Mouse (Mus musculus) brain, embryonic 14.5 days (tissue): ENCODE results near the gene Tmco1. TPM values are rescaled to one million over a fixed set of nuclear protein-coding genes. Genes with fewer than 3 reads are reported as not detected.

ENCODE experiments used
- DNase-seq: peaks from one replicate; pipeline ENCODE4 v3.0.0-alpha.2; 2011; ENCODE audit warnings: low read depth
- CTCF ChIP-seq: fragments of 200-500 bp; IDR thresholded peaks from 2 replicates; pipeline ENCODE4 v1.5.1; 2012; ENCODE audit warnings: inconsistent platforms, mild to moderate bottlenecking, moderate library complexity, borderline replicate concordance; ENCODE audit not compliant: insufficient read depth, insufficient read length; ENCODE audit errors: extremely low read depth
- POLR2A ChIP-seq: fragments of 200-500 bp; IDR thresholded peaks from 2 replicates; pipeline ENCODE4 v1.6.1; 2012; ENCODE audit warnings: mild to moderate bottlenecking, inconsistent platforms, borderline replicate concordance; ENCODE audit not compliant: poor library complexity, insufficient read depth, insufficient read length, severe bottlenecking; ENCODE audit errors: extremely low read depth
- polyA plus RNA-seq: library from polyadenylated mRNA; depleted of rRNA; stranded (reverse); fragments of >200 nt; gene quantifications from 2 replicates; pipeline ENCODE4 v1.2.3, GENCODE M21; 2012

The Tmco1 gene
- polyA plus RNA-seq, 1 experiment, result 64.4 TPM

DNA sequence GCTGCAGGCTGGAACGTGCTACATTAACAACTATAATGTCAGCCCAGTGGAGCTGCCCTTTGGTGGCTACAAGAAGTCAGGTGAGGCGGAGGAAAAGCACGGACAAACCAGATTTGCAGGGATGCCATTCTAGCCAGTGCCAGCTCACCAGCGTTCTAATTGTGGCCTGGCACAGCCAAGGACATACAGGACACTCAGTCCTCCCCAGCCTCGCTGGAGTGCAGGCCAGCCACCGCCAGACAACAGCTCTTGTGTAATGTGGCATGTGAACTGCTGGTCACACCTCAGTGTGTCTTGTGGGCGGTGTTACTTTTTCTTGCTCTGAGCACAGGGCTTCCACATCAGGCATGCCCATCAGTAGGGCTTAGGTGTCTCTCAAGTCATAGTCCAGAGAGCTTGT, 57.6 kb downstream of the Tmco1 start:
- DNase-seq, result no peak
- TF ChIP-seq POLR2A (no peak), CTCF (no peak)

DNA sequence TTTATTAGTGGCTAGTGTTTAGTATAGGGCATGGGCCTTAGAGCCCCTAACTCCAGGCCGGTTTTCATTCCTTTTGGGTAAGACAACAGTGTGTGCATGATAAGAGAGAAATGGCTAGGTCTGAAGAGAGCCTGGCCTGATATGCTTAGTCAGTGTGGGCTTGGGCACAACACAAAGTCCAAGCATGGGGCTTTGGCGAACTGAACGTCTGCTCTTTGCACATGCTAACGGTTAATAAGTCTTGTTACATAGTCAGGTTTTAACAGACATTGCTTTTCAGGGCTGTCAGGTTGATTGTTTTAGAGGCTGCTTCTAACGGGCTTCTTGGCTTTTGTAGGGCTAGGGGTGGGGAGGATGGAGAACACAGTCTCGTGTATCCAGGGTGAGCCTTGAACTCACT, 58.4 kb downstream of the Tmco1 start:
- DNase-seq, result no peak
- TF ChIP-seq CTCF (no peak), POLR2A (no peak)

GRCm38 (mm10) chr1:167368018-167368417, 59.8 kb downstream of the Tmco1 start:
- DNase-seq, result no peak

DNA sequence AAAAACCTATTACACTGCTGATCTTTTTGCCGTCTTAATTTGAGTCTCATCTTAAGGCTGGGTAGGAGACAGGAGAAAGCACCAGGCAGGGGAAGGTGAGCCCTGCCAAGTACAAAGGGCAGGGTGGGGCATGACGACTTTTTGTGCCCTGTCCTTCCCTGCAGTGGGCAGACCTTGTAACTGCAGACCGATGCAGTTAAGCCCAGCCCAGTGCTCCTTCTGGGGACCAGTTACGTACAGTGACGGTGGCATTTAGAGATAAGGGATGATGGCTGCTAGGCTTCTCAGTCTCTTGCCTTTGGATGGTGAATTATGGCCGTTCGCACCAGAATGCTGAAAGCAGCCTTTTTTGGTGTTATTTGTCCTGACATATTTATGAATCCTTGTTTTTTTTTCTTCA, 60.3 kb downstream of the Tmco1 start:
- no peak for DNase-seq

More at GRCm38 (mm10) chr1:167368018-167368417, 59.8 kb downstream of the Tmco1 start:
- TF ChIP-seq POLR2A, result no peak
- TF ChIP-seq CTCF, result no peak

DNA sequence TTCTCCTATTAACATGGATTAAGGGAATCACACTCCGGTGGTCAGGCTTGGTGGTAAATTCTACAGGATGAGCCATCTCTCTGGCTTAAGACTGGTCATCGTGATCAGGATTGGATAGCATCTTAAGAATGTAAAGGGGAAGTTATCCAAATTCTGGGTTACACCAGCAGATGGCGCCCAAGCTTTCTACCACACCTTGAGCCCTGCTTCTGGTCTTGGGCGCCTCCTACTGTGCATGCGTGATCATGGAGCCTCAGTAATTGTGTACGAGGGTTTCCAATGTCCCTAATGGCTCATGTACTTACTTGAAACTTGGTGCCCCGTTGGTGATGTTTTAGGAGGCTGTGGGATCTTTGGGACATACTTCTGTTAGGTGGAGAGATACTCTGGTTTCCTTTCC, 61.7 kb downstream of the Tmco1 start:
- no peak for TF ChIP-seq POLR2A
- TF ChIP-seq CTCF, result peak; percentile 93

More for the DNA sequence above, 60.3 kb downstream of the Tmco1 start:
- TF ChIP-seq POLR2A, result no peak
- no peak for TF ChIP-seq CTCF

GRCm38 (mm10) chr1:167372739-167373138, 64.6 kb downstream of the Tmco1 start:
- no peak for DNase-seq
- TF ChIP-seq POLR2A (no peak), CTCF (no peak)

More for the DNA sequence above, 61.7 kb downstream of the Tmco1 start:
- peak; percentile 86 for DNase-seq

DNA sequence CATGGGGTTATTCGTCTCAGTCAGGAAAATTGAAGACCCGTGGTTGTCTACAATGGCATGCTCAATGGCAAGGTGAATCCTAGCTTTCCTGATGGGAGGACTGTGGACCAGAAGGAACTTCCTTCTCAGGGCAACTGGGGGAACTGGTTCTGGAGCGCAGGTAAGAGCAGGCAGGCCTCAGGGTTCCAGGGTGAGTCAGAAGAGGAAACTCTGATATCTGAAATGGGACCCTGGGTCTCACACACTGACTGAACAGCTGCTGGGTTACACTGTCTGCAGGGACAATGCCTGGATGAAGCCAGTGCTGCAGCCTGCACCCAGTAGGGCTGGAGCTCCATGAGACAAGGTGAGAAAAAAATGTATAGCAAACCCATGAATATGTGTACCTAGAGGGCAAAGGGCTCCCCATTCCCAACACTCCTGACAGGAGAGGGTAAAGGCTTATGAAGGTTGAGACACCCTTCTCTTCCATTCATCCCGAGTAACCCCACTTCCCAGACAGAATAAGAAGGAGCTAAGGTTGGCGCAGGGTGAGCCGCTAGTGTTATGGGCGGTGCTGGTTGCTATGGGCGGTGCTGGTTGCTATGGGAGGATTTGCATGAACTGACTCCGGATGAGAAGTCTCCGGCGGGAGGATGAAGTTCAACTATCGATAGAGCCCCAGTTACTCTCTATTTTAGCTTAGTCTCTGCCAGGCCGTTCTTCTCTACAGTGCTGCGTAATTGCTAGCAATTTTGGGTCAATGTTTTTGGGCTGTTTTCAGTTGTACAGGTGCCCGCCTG, 66.0 kb downstream of the Tmco1 start:
- DNase-seq, result peak; percentile 59
- TF ChIP-seq POLR2A (no peak), CTCF (no peak)

DNA sequence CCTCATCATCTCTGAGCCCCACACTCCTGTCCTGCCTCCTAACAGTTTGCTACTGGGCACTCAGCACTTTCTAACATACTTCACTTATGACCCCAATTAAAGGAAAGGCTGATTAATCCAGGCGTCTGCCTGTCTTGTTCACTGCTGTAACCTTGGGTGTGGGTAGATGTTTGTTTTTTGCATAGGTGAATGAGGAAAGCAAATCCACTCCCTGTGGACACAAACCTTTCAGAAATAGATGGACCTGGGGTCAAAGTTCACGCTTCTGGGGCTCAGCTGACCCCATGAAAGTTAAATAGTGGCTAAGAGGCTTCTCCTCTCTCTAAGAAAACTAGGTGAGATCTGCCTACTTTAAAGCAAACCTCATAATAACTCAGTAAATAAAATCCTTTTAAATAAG, 66.8 kb downstream of the Tmco1 start:
- TF ChIP-seq CTCF (no peak), POLR2A (no peak)
- DNase-seq, result no peak

DNA sequence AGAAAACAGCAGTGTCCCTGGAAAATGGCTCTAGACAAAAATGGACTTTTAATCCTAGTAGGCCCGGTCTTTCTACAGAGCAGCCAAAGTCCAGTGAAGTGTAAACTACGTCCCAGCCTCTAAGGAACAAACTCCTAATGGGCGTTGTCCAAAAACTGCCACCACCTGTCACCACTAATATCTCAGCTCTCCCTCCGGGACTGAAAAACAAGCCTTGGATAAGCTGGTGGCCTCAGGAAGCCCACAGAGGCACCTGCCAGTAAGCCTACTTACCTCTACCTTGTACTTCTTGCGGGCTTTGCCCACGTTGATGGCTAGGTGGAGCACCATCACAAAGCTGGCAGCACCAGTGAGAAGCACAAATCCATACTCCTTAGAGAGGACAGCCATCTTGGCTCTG, 69.8 kb downstream of the Tmco1 start:
- DNase-seq, result no peak
- TF ChIP-seq POLR2A (no peak), CTCF (no peak)

DNA sequence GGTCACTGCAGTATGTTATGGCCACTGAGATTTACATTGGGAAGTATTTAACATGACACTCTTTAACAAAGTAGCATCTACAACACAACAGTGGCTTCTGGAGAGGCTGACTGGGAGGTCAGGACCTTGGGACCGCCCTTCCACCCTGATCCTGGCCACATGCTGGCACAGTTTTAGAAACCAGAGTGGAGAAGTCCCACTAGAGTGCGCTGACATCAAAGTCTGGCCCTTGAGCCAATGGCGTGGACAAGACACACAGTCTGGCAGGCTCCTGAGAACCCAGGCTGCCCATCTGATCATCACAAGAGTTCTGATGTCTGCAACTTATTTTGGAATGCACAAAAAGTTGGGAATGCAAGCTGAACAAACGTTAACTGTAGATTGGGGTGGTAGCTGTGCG, 71.6 kb downstream of the Tmco1 start:
- TF ChIP-seq CTCF (no peak), POLR2A (no peak)
- DNase-seq, result no peak

- TF ChIP-seq POLR2A, result no peak
- no peak for TF ChIP-seq CTCF
- no peak for DNase-seq
Observed at GRCm38 (mm10) chr1:167380223-167380622, 72.0 kb downstream of the Tmco1 start.
